Mouse (Mus musculus) lung, postnatal 0 days (tissue): Measurements from ENCODE around the gene Gal3st4.

Experiments used
- CTCF ChIP-seq: IDR thresholded peaks from 2 replicates; pipeline ENCODE4 v1.5.1; 2016; ENCODE audit warnings: antibody characterized with exemption, mild to moderate bottlenecking
- EP300 ChIP-seq: IDR thresholded peaks from 2 replicates; pipeline ENCODE4 v1.6.1; 2016; ENCODE audit warnings: antibody characterized with exemption, mild to moderate bottlenecking, control low read depth

DNA sequence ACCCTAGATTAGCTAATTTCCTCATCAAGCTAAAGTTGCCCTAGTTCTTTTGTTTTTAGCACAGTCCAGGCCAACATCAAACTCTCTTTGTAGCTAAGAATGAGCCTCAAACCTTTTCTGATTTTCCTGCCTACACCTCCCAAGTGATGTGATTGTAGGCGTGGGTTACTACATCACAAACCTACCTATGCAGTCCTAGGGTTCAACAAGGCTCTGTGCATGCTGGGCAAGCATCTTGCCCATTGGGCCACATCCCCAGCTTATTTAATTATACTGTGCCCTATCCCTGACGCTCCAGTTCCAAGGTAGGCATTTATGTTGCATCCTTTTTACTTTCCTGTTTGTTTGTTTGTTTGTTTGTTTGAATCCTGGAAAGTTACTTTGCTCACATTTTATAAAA lies 46.9 kb downstream of the Gal3st4 start, which contains the start of gene Nxpe5:
- TF ChIP-seq CTCF (no peak), EP300 (no peak)
